Mouse (Mus musculus) gastrocnemius, postnatal 10 days (tissue): ENCODE measurements around the gene Tanc1. TPM values are rescaled to one million over a fixed set of nuclear protein-coding genes. Genes with fewer than 3 reads are reported as not detected.

Source experiments
- DNase-seq: peaks from one replicate; pipeline ENCODE4 v3.0.0; 2021; ENCODE audit warnings: mixed read lengths
- total RNA-seq, 2 experiments: library from RNA; stranded (reverse); gene quantifications; 2 replicates each; pipeline ENCODE4 v1.2.3; 2021

Tanc1 gene
- total RNA-seq, 2 experiments from 2014 or later, result 13.6 to 21.0 TPM

DNA sequence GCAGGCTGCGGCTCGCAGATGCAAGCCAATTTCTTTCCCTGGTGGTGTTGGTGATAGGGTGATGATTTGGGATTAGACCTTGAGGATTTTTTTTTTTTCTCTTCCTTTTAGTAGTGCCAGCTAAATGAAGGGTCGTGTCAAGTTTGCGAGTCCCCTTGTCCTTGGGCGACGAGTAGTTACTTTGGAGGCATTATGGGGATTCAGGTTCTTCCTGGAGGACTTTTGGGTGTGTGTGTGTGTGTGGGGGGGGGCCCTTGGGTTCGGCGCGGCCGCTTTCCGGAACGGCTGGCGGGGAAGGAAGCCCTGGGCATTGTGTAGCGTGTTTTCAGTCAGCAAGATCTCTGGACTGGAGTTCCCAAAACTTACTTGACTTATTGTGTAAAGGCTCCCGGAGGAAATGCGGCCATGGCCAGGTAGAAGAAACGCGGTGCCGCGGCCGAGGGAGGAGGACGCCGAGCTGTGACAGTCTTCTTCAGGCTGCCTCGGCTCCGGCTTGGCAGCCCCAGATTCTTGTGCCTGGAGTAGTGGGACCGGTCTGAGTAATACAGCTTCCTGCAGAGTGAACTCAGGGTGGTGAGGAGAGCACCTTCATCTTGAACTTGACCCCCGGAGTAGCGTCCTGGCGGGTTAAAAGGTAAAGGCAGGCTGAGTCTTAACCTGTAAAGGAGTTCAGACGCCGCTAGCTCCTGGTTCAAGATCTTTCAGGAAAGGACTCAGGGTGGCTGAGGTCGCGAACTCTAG is 1.1 kb downstream of the Tanc1 start:
- DNase-seq, result peak; percentile 27

DNA sequence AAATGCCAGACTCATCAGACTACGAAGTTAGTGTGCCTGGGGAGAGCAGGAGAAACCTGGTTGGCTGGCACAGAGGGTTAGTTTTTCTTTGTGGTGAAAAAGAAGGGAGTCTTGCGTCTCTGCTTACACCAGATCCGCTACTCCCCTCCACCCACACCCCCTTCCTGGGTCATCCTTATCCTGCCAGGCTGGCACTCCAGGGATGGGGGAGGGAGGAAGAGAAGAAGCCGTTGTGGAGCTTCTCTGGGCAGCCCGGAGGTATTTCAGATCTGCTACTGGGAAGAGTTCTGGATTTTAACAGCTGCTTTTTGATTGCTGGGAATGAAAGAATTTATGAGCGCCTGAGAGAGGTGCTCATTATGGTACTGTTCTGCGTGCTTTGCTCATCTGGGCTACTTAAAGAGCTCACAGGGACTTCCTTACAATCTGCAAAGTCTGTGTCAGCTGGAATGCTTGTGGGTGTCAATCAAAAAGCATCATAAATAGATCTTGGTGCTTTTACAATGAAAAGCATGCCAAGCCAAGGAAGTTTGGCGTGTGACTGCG is 1.7 kb downstream of the Tanc1 start:
- peak; percentile 9 for DNase-seq

DNA sequence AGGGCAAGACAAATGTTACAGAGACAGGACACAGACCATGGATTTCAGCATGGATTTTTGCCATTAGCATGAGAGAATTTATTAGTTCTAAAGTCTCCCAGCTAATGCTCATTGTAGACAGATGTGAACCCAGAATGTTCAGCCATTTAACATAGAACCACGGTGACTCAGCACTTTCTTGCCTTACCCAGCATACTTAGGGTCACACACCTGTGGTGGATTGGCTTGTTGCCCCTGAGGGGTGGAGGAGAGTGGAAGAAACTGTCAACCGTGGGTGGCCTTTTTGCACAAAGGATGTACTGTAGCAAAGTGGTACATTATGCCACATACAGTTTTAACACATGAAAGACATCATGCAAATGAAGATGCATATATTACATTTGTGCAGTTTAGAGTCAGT is 5.0 kb downstream of the Tanc1 start:
- DNase-seq, result no peak

DNA sequence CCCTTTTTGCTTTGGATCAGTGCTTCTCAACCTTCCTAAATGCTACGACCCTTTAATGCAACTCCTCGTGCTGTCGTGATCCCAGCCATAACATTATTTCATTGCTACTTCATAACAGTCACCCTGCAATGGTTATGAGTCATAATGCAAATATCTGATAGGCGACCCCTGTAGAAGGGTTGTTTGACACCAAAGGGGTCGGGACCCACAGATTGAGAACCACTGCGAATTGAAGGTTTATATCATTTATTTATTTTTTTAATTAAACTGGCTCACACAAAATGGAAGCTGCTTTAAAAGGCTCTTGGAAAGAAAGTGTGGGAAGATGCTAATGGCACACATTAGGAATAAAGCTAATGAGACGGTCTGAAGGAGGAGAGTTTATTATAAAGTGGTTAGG is 7.2 kb downstream of the Tanc1 start:
- DNase-seq, result no peak

DNA sequence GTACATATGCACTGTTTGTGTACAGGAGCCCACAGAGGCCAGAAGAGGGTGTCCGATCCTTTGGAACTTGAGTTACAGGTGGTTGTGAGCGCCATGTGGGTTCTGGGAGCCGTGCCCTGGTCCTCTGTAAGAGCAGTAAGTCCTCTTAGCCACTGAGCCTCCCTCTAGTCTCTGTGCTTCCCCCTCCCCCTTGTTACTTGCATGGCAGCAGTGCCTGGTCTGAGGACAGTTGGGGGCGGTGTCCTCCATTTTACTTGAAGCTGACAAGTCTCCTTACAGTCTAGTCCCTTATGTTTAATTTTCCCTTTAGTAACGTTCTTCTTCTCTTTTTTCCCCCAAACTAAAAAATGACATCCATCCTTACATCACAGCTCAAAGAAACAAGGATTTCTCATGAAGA is 8.8 kb downstream of the Tanc1 start:
- DNase-seq, result no peak

DNA sequence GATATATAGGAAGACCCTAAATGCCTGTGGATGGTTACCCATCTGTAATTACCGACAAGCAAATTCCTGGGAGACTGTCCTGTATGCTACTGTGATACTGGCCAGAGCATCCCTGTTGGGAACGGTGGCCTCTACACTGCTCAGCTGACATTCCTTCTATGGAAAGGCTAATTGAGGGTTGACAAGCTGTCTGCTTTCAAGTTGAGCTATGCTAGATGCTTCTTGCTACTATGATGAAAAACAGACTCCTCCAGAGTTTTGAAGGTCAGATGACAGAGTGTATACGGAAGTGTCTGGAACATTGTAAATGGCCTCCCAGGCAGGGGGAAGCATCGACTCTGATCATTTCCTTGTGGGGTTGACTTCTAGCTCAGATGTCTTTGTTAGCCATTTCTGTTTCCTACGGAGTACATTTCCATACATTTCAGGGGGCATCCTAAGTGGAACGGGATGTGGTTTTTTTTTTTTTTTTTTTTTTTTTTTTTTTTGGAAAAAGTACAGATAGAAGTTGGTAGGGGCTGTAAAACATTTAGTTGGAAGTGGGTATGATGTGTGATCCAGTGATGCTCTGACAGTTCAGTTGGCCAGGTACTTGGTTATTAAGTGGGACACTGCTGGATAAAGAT is 10.8 kb downstream of the Tanc1 start:
- DNase-seq, result no peak

DNA sequence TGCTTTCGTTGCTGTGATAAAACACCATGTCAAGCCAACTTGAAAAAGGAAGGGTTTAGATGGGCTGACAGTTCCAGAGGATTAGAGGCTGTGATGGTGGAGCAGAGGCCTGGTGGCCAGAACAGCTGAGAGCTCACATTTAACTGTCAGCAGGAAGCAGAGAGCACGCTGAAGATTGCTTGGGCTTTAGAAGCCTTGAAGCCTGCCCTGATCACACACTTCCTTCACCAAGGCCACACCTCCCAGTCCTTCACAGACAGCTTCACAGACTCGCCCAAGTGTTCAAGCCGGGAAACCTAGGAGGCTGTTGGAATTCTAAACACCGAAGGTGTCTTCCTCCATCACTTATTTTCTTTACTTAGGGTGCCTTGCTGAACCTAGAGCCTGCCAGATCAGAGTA is 12.0 kb downstream of the Tanc1 start:
- no peak for DNase-seq

DNA sequence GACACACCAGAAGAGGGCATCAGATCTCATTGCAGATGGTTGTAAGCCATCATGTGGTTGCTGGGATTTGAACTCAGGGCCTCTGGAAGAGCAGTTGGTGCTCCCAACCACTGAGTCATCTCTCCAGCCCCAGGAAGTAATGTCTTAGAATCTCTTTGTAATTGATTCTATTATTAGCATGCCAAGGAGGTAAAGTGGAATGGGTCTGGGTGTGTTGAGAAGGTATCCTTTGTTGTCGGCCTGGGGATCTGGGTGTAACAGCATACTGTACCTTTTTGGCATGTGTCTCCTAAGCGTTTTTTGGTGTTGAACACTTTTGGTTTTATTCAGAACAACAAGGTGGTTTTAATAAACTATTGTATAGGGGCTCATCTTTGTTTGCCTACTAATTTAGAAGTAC is 13.6 kb downstream of the Tanc1 start:
- no peak for DNase-seq

DNA sequence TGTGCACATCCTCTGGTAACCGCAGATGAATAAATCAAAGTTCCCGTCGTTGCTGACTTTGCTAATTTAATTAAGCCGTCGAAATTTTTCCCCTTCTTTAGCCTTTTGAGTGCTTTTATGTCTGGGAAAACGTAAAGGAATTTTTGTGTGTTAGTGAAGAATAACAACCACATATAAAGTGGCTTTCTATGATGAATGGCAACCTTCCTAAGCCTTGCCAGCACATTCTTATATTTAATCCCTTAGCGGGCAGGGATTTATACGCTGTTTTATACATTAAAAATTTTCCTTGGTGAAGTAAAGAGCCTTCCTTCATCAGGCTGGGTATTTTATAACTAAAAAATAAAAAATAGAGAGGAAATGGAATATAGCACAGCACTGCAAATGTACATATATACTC is 14.1 kb downstream of the Tanc1 start:
- no peak for DNase-seq

DNA sequence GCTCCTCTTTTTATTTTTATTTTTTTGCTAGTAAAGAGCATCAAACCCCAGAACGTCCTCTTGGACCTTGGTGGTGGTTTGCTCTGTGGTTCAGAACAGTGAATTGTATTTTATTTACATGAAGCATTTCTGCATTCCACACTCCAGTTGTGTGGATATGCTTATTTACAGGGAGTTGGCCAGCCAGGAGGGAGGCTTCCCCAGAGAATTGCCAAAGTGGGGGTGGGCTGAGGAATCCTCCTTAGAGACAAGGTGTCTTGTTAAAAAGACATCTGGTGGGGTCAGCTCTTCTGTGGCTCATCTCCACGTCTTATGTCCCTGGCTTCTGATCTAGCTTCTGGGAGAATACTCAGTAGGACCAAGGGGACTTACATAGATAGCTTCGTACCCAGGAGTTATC is 14.6 kb downstream of the Tanc1 start:
- DNase-seq, result no peak

DNA sequence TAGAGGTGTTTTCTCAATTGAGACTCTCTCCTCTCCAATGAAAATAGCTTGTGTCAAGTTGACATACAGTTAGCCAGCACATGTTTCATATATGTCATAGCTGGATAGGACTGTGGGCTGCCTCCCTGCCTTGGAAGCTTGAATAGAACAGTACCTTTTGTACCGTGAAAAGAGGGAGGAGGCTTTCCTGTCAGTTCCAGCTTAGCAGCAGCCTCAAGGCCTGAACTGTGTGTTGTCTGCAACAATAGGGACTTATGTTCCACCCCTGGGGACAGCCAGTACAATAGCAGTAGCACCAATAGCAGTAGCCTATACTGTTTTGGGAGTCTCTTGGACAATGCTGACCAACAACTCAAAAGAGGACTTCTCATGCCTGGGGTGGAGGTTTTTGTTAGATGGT is 15.7 kb downstream of the Tanc1 start:
- DNase-seq, result no peak

DNA sequence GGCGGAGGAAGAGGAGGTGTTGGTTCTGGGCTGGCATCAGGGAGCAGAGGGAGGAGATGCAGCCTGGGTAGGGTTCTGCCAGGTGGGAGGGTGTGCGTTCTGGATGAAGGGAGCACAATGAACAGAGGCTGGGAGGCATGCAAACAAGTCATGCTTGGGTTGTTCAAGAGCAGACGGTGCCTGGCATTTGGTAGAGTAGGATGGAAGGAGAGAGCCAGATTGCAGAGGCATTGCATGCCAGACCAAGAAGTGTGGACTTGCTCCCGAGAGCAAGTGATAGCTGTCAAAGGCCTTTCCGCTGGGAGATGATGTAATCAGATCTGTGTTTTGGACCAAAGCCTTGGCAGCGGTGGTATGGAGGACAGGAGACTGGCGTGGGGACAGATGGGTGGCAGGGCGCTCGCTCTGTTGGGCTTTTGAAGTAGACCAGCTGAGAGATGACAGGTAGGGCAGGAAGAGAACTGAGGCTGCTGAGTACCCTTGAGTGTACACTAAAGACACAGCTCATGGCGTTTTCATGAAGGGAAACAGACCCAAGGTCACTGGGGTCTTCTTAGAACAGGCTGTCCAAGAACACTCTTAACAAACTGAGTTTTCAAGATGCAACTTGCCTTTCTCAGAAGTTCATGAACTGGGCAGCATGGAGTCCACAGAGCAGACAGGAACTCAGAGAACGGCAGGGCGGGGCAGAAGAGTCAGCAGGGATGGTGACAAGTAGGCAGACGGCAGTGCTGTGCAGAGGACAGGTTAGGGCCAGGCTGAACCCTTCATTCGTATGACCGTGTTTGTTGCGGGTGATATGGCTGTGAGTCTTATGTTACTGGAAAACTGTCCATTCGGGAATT is 16.4 kb downstream of the Tanc1 start:
- DNase-seq, result peak; percentile 39

DNA sequence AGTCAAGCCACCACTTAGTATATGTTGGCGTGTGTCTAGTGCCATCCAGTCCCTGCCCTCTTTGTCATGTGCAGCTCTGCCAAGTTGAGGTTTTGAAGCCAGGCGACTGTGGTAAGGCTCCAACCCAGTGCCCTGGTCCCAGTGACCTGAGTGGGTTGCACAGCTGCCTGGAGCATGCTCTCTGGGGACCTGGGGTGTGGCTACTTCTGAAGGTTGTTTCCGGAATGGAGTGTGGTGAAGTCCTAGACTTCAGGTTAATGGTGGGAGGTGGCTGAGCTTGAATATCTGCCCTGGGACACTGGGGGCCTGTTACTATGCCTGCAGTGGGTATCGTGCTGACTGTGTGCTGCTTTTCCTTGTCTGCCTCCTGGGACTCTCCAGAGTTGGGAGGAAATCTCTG is 18.0 kb downstream of the Tanc1 start:
- DNase-seq, result no peak

DNA sequence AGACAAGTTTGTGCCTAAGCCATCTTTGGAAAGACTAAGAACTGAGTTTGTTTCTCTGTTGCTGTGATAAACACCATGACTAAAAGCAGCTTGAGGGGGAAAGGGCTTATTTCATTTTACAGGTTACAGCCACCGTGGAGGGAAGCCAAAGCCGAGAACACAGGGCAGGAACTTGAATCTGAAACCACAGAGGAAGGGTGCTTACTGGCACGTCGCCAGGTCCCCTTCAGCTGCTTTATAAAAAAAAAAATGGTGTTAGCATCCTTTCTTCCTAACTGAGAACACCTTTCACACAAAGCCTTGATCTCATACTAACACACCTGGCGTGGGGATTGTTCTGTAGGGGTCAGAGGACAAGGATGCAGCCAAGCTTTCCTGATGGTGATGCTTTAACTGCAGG is 19.6 kb downstream of the Tanc1 start:
- no peak for DNase-seq

DNA sequence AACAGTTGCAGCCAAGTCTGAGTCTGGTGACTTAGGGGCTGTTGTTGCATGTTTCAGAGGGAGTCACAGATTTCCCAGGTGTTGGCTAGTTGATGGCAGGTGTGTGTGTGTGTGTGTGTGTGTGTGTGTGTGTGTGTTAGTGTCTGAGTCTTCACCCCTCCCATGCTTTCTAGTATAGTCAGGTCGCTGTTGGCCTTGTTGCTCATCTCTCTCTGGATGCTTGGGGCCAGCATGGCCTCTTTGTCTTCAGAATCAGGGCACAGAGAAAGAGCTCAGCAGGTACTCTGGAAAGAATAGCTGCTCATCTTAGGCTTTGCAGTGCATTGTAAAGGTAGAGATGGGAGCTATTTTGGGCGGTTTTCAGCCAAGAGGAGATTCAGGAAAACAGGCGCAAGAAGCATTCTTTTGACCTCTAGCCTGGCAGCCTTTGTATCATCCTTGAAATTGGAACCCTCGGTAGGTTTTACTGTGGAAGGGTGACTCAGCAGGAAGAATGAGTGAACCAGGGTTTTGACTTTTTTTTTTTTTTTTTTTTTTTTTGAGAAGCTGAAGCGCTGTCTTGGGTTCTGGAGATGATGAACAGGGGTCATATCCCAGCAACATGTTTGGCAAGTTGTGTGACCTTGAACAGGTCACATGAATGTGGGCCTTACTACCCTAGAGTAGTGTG is 22.1 kb downstream of the Tanc1 start:
- DNase-seq, result no peak

DNA sequence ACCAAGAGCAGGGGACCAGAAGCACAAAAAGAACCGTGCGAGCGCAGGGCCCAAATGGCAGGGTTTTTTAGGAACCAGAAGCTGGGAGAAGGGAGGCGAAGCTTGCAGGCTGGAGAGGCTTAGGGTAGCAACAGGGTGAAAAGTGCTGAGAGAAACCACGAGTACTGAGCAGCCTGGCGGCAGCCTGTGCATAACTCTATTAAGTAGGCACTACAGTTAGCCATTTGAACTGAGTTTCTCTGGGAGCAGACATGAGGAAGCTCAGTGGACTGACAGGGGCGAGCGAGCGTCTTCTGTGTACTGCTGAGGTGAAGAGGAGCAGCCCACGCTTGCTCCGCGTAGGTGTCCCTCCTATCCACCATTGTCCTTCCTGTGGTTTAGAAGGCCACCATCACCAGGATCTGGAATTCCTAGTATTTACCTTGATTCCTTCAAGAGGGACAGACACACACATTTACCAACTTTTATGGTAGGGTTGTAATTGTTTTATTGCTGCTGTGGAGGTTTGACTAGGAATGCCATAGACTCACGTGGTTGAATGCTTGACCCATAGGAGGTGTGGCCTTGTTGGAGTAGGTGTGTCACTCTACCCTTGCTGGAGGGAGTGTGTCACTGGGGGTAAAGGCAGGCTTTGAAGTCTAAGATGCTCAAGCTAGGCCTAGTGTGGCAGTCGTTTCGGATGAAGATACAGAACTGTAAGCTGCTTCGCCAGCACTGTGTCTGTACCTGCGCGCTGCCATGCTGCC is 25.4 kb downstream of the Tanc1 start:
- no peak for DNase-seq

DNA sequence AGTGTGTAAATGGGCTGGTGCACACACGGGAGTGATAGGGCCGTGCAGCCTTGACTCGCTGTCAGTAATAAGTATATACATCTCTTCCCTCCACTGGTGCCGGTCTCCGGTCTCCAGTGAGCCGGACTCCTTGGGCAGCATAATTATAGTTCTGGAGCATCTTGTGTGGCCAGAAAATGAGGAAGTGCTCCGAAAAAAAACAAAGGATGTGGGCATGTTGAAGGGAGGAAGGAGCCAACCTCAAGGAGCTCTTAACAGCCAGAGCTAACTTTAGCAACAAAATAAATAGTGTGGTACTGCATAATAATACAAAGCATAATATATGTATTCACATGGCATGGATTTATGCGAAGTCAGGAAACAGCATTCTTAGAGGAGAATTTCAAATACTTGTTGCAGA is 30.9 kb downstream of the Tanc1 start:
- DNase-seq, result no peak

DNA sequence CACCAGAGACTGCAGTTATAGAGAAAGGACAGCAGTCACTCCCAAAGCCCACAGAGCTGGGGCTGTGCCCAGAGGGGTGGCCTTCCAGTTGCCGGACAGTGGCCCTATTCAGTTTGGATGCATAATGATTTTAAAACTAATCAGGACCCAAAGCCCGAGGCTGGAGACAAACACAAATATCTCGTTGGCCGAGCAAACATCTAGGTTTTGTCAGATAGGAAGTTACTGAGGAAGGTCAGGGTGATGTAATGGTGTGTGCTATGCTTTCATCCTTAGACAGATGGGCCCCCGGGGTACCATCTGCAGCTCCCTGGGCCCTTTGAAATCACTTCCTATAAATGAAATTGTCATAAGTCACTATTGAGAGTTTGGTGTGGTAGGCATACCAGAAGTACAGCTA is 33.0 kb downstream of the Tanc1 start:
- no peak for DNase-seq

DNA sequence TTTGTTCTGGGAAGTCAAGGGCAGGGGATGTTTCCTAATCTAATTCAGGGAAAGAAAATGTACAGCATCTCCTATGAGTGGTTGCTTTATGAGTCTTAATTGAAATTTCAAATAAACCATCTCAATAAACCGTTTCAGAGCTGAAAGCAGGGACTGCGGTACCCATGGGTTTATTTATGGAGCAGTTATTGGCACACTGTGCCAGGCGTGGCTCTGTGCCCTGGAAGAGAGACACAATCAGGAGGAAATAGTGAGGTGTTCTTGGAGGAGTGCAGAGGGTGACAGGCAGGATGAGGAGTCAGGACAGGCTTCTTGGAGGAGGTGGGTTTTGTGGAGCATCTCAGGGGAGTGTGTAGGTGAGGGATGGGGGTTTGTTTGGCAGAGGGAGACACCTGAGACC is 33.7 kb downstream of the Tanc1 start:
- DNase-seq, result no peak

DNA sequence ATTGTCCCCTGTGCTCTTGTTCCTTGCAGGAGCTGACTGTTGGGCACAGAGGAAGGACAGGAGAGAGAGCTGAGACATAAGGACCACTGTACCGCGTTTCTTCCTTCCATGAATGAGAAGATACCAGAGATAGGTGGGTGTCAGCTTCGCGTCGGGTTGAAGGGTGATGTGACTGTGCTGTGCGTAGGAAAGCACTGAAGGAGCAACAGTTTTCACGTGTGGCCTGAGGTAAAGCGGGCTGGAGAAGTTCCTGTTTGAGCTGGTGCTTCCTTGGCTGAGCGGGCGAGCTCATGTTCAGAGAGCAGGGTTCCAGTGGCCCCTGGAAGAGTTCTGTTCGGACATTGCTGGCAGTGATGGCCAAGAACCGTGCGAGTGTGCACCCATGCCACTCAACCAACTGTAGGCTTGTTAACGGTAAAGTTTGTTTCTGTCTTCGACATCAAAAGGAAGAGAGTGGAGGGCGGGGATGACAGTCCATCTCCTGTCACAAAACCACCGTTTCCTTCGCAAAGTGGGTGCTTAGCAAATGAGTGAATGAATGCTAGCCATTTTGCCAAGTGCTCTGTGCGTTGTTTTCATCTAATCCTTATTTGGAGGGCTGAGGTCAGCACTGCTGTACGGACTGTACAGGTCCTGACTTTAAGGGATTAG is 35.0 kb downstream of the Tanc1 start:
- DNase-seq, result no peak

DNA sequence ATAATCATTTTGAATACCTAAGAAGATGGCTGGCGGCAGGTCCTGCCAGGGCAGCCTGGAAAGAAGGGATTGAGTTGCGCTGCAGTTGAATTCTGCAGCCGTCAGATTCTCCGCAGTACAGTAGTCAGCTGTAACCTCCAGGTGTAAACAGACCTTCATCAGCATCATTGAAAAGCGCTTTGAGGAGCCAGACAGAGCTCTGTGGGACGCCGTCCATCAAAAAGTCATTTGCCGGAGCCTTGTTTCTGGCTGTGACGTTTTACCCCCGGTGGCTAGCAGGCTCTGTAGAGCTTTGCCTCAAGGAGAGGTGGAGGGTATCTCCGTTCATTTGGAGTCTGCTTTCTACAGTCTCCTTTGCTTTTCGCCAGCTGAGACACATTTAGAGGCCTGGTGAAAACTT is 36.6 kb downstream of the Tanc1 start:
- DNase-seq, result no peak
